Mouse (Mus musculus): ENCODE data around the gene Nptxr. TPM values are rescaled to one million over a fixed set of nuclear protein-coding genes. Genes with fewer than 3 reads are reported as not detected.
A peak's percentile ranks its signal among the peaks of the same experiment; 100 is the strongest.

Nptxr gene
- polyA plus RNA-seq, 1 experiment from 2014 or later: 1.3 TPM

DNA sequence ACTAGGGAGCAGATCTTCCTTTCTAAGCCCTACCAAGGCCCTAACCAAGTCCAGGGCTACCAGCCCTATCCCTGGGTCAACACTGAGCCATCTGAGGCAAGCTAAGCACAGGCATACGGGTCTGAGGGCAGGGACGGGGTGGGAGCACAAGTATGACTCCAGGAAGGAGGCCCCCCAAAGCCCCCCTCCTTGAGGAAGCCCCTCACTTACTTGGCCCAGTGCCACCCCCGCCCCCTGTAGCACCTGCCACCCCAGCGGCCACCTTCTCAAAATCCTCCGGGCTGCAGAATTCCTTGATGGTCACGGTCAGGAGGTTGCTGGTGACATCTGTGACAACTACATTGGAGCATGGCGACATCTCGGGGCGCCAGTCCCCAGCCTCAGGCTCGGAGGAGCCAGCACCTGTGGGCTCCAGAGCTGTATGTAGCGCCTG, 23.2 kb upstream of the Nptxr start:
- peaks cover 10 to 41% of the 10 kb centered on the region in 2 experiments for H3K4me1 ChIP-seq (ENCODE audit: control insufficient read depth in 2 of 2, insufficient read depth in 2 of 2, low read length in 2 of 2)
- H3K36me3 ChIP-seq (ENCODE audit: control insufficient read depth, insufficient read depth, low read length): peaks cover 50% of the 10 kb centered on the region
- 82% methylated on average over 11 of the region's 11 CpGs for WGBS
- no peak overlapping the region; the same call in 1 of the 2 replicates for H3K9ac ChIP-seq (ENCODE audit: low read length)
- no peak for ATAC-seq (ENCODE audit: insufficient number of reproducible peaks, insufficient read depth, low FRiP score, low read depth)
- H3K27ac ChIP-seq (replicated peaks in 1 of 2; ENCODE audit: control insufficient read depth in 1 of 2, insufficient read depth in 1 of 2, low read depth in 2 of 2, low read length in 2 of 2): no peak overlapping the region
- no peak overlapping the region for H3K4me3 ChIP-seq (ENCODE audit: control insufficient read depth in 1 of 2, insufficient read depth in 1 of 2, low read depth in 1 of 2, low read length in 2 of 2)
- H3K9me3 ChIP-seq (ENCODE audit: control insufficient read depth, low read length): no peaks in the 10 kb centered on the region
- H3K4me2 ChIP-seq (ENCODE audit: low read length): no peak overlapping the region
- H3K27me3 ChIP-seq (ENCODE audit: control insufficient read depth, insufficient read depth, low read length): no peaks in the 10 kb centered on the region

DNA sequence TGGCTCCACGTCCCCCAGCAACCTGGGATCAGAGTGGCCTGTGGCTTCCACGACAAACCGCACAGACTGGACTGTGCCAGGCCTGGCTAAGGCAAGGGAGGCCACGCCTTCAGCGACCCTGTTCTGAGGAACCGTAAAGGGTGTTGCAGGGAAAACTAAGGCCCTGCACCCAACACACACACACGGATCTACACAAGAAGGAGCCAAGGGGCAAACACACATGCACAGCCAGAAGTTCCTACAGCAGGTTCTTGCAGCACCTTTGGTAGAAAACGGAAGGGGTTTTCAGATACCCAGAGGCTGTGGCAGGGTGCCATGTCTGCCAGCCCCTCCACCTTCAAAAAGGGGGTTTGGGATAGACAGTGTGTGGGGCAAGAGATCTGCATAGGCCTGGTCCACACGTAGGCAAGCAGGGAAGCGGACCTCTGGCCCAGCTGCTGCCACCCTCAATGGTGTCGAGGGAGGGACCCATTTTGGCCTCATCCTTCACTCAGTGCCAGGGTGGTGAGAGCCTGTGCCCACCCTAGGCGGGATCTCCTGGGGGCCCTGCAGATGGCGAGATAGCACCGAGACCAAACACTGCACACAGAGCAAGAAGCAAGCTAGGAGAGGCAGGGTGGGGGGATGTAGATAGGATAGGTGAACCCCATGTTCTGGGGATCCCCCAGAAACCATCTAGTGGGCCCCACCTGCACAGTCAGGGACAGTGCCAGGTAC, 22.7 kb upstream of the Nptxr start:
- Histone ChIP-seq H3K9ac (ENCODE audit: low read length) (no peak overlapping the region; the same call in 1 of the 2 replicates), H3K27ac (replicated peaks in 1 of 2; ENCODE audit: control insufficient read depth in 1 of 2, insufficient read depth in 1 of 2, low read depth in 2 of 2, low read length in 2 of 2) (no peak overlapping the region), H3K4me2 (ENCODE audit: low read length) (no peak overlapping the region), H3K9me3 (ENCODE audit: control insufficient read depth, low read length) (no peaks in the 10 kb centered on the region), H3K27me3 (ENCODE audit: control insufficient read depth, insufficient read depth, low read length) (no peaks in the 10 kb centered on the region), H3K4me3 (ENCODE audit: control insufficient read depth in 1 of 2, insufficient read depth in 1 of 2, low read depth in 1 of 2, low read length in 2 of 2) (no peak overlapping the region), H3K4me1 (ENCODE audit: control insufficient read depth in 2 of 2, insufficient read depth in 2 of 2, low read length in 2 of 2) (peaks cover 7 to 41% of the 10 kb centered on the region in 2 experiments), H3K36me3 (ENCODE audit: control insufficient read depth, insufficient read depth, low read length) (peaks cover 51% of the 10 kb centered on the region)
- 88% methylated on average over 14 of the region's 14 CpGs for WGBS
- no peak for ATAC-seq (ENCODE audit: insufficient number of reproducible peaks, insufficient read depth, low FRiP score, low read depth)

DNA sequence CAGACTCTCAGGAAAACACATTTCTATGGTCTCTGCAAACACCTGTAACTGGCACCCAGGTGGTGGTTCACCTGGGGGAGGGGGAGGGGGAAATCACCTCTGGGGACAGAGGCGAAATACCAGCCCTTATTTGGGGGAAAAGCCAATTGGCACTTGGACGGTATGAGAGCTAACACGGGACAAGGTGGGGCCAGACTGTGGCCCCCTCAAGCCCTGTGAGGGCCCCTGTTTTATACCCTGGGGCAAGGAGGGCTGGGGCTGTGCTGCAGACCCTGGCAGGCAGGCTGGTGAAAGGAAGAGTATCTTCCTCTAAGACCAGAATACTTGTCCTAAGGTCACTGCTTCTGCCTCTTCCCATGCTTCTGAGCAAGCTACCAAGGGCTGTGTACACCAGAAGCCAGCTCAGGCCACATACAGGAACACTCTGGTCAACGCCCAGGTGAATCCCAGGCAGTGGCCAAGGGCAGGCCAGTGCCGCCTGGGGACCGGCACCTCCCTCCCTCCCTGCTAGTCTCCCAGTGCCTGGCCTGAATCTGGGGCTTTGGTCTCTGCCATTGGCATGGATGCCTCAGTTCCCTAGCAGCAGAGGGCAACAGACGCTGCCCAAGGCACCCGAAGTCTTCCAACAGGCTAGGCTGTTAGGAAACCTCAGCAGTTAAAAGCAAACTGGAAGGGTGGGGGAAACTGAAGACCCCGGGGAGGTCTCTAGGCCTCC, 21.8 kb upstream of the Nptxr start:
- 84% methylated on average over 9 of the region's 9 CpGs for WGBS
- peaks cover 45% of the 10 kb centered on the region for H3K36me3 ChIP-seq (ENCODE audit: control insufficient read depth, insufficient read depth, low read length)

DNA sequence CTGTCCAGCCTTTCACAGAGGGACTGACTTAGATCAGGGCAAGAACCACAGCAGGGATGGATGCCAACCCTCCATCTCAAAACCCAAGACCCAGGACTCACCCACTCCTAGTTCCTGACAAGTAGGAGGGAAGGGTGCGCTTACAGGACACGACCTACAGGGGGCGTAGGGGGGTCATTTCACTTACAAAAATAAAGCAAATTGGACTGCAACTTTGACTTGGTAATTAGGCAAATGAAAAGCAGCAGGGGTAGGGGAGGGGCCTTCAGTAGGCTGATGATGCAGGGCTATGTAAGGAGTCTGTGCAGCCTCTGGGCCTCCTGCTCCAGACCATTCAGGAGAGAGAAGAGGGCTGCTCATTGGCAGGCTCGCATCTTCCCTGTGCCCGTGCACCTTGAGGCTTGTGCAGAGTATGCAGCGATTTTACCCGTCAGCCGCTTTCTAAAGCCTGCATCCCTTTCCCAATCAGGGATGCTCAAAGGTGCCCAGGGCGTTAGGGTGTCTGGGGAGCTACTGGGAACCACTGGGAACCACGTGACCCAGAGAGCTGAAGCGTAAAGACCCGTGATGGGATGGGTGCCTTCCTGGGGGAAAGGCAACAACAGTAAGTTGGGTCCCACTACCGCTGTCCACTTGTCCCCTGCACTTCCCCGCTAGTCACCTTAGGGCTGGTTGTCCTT, 20.7 kb upstream of the Nptxr start:
- H3K27me3 ChIP-seq (ENCODE audit: control insufficient read depth, insufficient read depth, low read length): no peaks in the 10 kb centered on the region
- H3K4me1 ChIP-seq (ENCODE audit: control insufficient read depth in 2 of 2, insufficient read depth in 2 of 2, low read length in 2 of 2): peaks cover 4 to 31% of the 10 kb centered on the region in 2 experiments
- ATAC-seq (ENCODE audit: insufficient number of reproducible peaks, insufficient read depth, low FRiP score, low read depth): no peak
- H3K9ac ChIP-seq (ENCODE audit: low read length): no peak overlapping the region
- peaks cover 43% of the 10 kb centered on the region for H3K36me3 ChIP-seq (ENCODE audit: control insufficient read depth, insufficient read depth, low read length)
- no peak overlapping the region for H3K4me2 ChIP-seq (ENCODE audit: low read length)
- 56% methylated on average over 14 of the region's 14 CpGs for WGBS
- no peaks in the 10 kb centered on the region for H3K9me3 ChIP-seq (ENCODE audit: control insufficient read depth, low read length)
- no peak overlapping the region for H3K27ac ChIP-seq (replicated peaks in 1 of 2; ENCODE audit: control insufficient read depth in 1 of 2, insufficient read depth in 1 of 2, low read depth in 2 of 2, low read length in 2 of 2)
- H3K4me3 ChIP-seq (ENCODE audit: control insufficient read depth in 1 of 2, insufficient read depth in 1 of 2, low read depth in 1 of 2, low read length in 2 of 2): no peak overlapping the region

More for the DNA sequence above, 21.8 kb upstream of the Nptxr start:
- Histone ChIP-seq H3K4me1 (ENCODE audit: control insufficient read depth in 2 of 2, insufficient read depth in 2 of 2, low read length in 2 of 2) (peaks cover 4 to 36% of the 10 kb centered on the region in 2 experiments), H3K27me3 (ENCODE audit: control insufficient read depth, insufficient read depth, low read length) (no peaks in the 10 kb centered on the region), H3K4me2 (ENCODE audit: low read length) (no peak overlapping the region), H3K4me3 (ENCODE audit: control insufficient read depth in 1 of 2, insufficient read depth in 1 of 2, low read depth in 1 of 2, low read length in 2 of 2) (no peak overlapping the region), H3K27ac (replicated peaks in 1 of 2; ENCODE audit: control insufficient read depth in 1 of 2, insufficient read depth in 1 of 2, low read depth in 2 of 2, low read length in 2 of 2) (no peak overlapping the region), H3K9ac (ENCODE audit: low read length) (no peak overlapping the region), H3K9me3 (ENCODE audit: control insufficient read depth, low read length) (no peaks in the 10 kb centered on the region)
- no peak for ATAC-seq (ENCODE audit: insufficient number of reproducible peaks, insufficient read depth, low FRiP score, low read depth)

DNA sequence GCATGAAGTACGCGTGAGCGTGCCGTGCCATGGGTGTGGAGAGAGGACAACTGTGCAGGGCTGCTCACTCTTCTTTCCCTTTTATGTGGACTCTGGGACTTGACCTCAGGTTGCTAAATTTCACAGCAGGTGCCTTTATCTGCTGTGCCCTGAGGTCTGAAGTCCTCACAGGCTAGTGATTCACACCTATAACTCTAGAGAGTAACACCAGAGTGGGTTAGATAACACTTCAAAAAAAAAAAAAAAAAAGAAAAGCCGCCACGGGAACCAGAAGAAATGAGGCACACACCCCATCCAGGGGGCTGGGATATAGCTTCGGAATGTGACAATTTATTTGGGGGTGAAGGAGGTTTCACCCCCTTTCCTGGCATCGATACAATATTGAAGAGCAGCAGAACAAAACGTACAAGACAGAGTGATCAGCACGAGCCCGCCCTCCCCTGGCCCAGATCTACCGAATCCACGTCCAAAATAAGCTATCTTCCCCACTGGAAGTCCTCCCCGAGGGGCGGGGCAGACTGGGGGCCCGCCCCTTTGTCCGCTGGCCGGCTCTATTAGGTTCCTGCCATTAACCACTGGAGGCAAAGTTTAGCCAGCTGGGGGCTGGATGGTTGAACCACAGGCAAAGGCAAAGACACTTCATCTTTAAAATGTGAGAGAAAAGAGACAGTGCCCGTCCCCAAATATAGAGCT, 19.2 kb upstream of the Nptxr start:
- no peaks in the 10 kb centered on the region for H3K9me3 ChIP-seq (ENCODE audit: control insufficient read depth, low read length)
- no peaks in the 10 kb centered on the region for H3K27me3 ChIP-seq (ENCODE audit: control insufficient read depth, insufficient read depth, low read length)
- no peak overlapping the region for H3K4me2 ChIP-seq (ENCODE audit: low read length)
- no peak overlapping the region for H3K4me3 ChIP-seq (ENCODE audit: control insufficient read depth in 1 of 2, insufficient read depth in 1 of 2, low read depth in 1 of 2, low read length in 2 of 2)
- no peak overlapping the region for H3K27ac ChIP-seq (replicated peaks in 1 of 2; ENCODE audit: control insufficient read depth in 1 of 2, insufficient read depth in 1 of 2, low read depth in 2 of 2, low read length in 2 of 2)
- peaks cover 42% of the 10 kb centered on the region for H3K36me3 ChIP-seq (ENCODE audit: control insufficient read depth, insufficient read depth, low read length)
- peaks cover 4 to 25% of the 10 kb centered on the region in 2 experiments for H3K4me1 ChIP-seq (ENCODE audit: control insufficient read depth in 2 of 2, insufficient read depth in 2 of 2, low read length in 2 of 2)
- H3K9ac ChIP-seq (ENCODE audit: low read length): no peak overlapping the region
- WGBS: 56% methylated on average over 19 of the region's 19 CpGs
- no peak for ATAC-seq (ENCODE audit: insufficient number of reproducible peaks, insufficient read depth, low FRiP score, low read depth)

DNA sequence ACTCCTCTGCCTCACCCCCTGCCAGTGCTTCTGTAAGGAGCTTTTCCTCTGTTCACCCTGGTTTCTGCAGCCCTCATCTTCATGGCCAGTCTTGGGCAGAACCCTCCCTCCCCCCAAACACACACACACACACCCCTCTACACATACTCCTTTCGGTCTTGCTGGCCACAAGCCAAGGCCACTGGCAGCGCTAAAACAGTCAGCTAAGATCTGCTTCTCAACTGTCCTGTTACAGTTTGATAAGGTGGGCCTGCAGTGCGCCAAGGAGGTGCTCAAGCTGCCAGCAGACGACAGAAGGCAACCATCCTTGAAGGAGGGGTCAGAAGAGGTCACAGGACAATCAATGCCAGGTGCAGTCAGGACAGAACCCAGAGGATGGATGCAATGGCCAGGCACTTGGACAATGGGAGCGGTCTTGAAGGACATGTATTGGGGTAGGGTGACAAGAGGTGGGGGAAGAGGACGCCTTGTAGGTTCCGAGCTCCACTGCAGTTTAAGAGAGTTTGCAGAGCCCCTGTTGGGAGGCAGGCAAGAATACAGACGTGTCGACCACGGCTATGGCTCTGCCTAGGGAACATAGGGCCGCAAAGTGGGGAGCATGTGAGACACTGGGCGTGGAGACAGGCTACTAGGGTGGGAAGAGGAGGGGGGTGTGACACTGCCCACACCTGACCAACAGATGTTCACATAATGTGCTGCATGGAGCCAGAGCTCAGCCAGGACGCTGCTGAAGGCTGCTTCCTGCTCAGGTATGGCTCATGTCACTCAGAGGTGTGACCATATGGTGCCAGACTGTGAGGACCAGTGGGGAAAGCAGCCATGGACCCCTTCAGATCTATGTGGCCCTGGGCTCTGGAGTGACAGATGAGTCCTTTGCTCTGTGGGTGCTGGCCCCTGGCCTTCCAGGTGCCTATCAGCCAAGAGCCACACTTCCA, 18.0 kb upstream of the Nptxr start:
- WGBS: 46% methylated on average over 13 of the region's 13 CpGs
- ATAC-seq (ENCODE audit: insufficient number of reproducible peaks, insufficient read depth, low FRiP score, low read depth): no peak; the same call in 1 of the 2 replicates
- Histone ChIP-seq H3K27ac (replicated peaks in 1 of 2; ENCODE audit: control insufficient read depth in 1 of 2, insufficient read depth in 1 of 2, low read depth in 2 of 2, low read length in 2 of 2) (no peak overlapping the region), H3K27me3 (ENCODE audit: control insufficient read depth, insufficient read depth, low read length) (no peaks in the 10 kb centered on the region), H3K36me3 (ENCODE audit: control insufficient read depth, insufficient read depth, low read length) (peaks cover 30% of the 10 kb centered on the region), H3K9me3 (ENCODE audit: control insufficient read depth, low read length) (peaks cover 5% of the 10 kb centered on the region; the same call in 1 of the 2 replicates), H3K4me2 (ENCODE audit: low read length) (no peak overlapping the region), H3K9ac (ENCODE audit: low read length) (peak overlapping the region; percentile 25; the same call in 1 of the 2 replicates), H3K4me3 (ENCODE audit: control insufficient read depth in 1 of 2, insufficient read depth in 1 of 2, low read depth in 1 of 2, low read length in 2 of 2) (no peak overlapping the region), H3K4me1 (ENCODE audit: control insufficient read depth in 2 of 2, insufficient read depth in 2 of 2, low read length in 2 of 2) (peaks cover 4 to 18% of the 10 kb centered on the region in 2 experiments)

All from heart, embryonic 14.5 days (tissue).